Mouse (Mus musculus): Measurements from ENCODE around the gene Il12rb1.

DNA sequence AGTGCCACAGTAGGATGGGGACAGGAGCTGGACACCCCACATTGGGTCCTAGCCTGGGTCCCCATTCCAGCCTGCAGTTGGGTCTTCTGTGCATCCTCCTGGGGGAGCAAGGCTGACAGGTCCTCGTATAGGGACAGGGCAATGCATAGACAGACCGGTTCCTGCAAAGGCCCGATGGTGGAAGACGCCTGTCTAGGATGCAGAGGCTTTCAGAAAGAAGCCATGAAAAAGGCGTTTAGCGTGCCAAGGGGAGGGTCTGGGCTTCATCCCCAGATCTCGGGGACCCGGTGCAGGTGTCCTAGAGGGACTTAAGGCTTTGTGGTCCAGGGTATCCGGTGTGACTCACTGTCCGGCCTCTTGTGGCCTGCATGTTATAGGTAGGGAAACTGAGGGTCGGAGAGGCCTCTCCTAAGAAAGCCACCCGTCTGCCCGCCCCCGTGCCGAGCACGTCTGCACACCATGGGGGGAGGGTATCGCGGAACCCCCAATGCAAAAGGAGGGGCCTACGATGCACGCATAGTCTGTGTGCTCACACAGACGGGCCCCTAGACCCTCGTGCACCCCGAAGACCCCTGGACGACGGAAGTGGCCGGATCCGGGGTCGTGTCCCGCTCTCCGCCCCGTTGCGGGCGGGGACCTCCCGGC lies 32.3 kb upstream of the Il12rb1 start:
- TF ChIP-seq POLR2A (IDR thresholded peaks at IDR 0.05; ENCODE audit: control insufficient read depth, extremely low read depth, insufficient read depth, low read length, poor library complexity), result no peak
- TF ChIP-seq CTCF (IDR thresholded peaks at IDR 0.05; ENCODE audit: borderline replicate concordance, control insufficient read depth, extremely low read depth, insufficient read depth, low read length, poor library complexity), result no peak

Data from thymus, adult 2 months (tissue).